Mouse (Mus musculus): ENCODE measurements around the gene Ccndbp1. TPM values are rescaled to one million over a fixed set of nuclear protein-coding genes. Genes with fewer than 3 reads are reported as not detected.
"Not testable (repeated sequence)": the region's sequence is repeated elsewhere in the genome, so short reads cannot be mapped to it uniquely, and the experiment has no call there.

Ccndbp1 gene
- total and polyA plus RNA-seq, 2 experiments from 2014 or later: 34.0 to 42.4 TPM

- ATAC-seq (ENCODE audit: insufficient read depth, low read depth): no peak
- no peak for TF ChIP-seq EP300 (IDR thresholded peaks at IDR 0.05; ENCODE audit: low read depth)
- Histone ChIP-seq H3K9me3 (replicated peaks; ENCODE audit: control insufficient read depth, low read length) (no peaks in the 10 kb centered on the region), H3K4me1 (ENCODE audit: control insufficient read depth, insufficient read depth) (peaks cover 6% of the 10 kb centered on the region), H3K27ac (ENCODE audit: low read depth) (no peak overlapping the region), H3K9ac (replicated peaks; ENCODE audit: low read depth, low read length) (no peak overlapping the region), H3K4me3 (ENCODE audit: low read depth, low read length) (no peak overlapping the region), H3K4me2 (ENCODE audit: low read depth, low read length) (no peak overlapping the region), H3K36me3 (replicated peaks; ENCODE audit: control insufficient read depth, insufficient read depth, low read length) (peaks cover 30% of the 10 kb centered on the region), H3K27me3 (ENCODE audit: control insufficient read depth, insufficient read depth, low read length) (no peaks in the 10 kb centered on the region)
- DNase-seq (ENCODE audit: low spot score): no peak
- 85% methylated on average over 9 of the region's 9 CpGs for WGBS
These were observed 4.5 kb downstream of the Ccndbp1 start for GRCm38 (mm10) chr2:121012676-121013075.

- WGBS: 77% methylated on average over 2 of the region's 2 CpGs
- H3K27ac ChIP-seq (ENCODE audit: low read depth): no peak overlapping the region
- TF ChIP-seq EP300 (IDR thresholded peaks at IDR 0.05; ENCODE audit: low read depth): no peak
- no peak for TF ChIP-seq CTCF (IDR thresholded peaks at IDR 0.05; ENCODE audit: low read depth)
- no peak overlapping the region for H3K9ac ChIP-seq (replicated peaks; ENCODE audit: low read depth, low read length)
- no peaks in the 10 kb centered on the region for H3K9me3 ChIP-seq (replicated peaks; ENCODE audit: control insufficient read depth, low read length)
- ATAC-seq (ENCODE audit: insufficient read depth, low read depth) (no peak), DNase-seq (ENCODE audit: low spot score) (no peak)
- H3K36me3 ChIP-seq (replicated peaks; ENCODE audit: control insufficient read depth, insufficient read depth, low read length): peaks cover 30% of the 10 kb centered on the region
- H3K4me2 ChIP-seq (ENCODE audit: low read depth, low read length): no peak overlapping the region
- no peaks in the 10 kb centered on the region for H3K4me1 ChIP-seq (ENCODE audit: control insufficient read depth, insufficient read depth)
- H3K4me3 ChIP-seq (ENCODE audit: low read depth, low read length): no peak overlapping the region
- no peaks in the 10 kb centered on the region for H3K27me3 ChIP-seq (ENCODE audit: control insufficient read depth, insufficient read depth, low read length)
These were observed 7.3 kb downstream of the Ccndbp1 start for GRCm38 (mm10) chr2:121015507-121015906.

GRCm38 (mm10) chr2:121016226-121016625 is 8.0 kb downstream of the Ccndbp1 start:
- no peak for TF ChIP-seq EP300 (IDR thresholded peaks at IDR 0.05; ENCODE audit: low read depth)
- TF ChIP-seq CTCF (IDR thresholded peaks at IDR 0.05; ENCODE audit: low read depth): no peak
- peaks cover 30% of the 10 kb centered on the region for H3K36me3 ChIP-seq (replicated peaks; ENCODE audit: control insufficient read depth, insufficient read depth, low read length)
- H3K9ac ChIP-seq (replicated peaks; ENCODE audit: low read depth, low read length): no peak overlapping the region
- WGBS: 73% methylated on average over 9 of the region's 9 CpGs
- no peak for ATAC-seq (ENCODE audit: insufficient read depth, low read depth)
- H3K4me1 ChIP-seq (ENCODE audit: control insufficient read depth, insufficient read depth): no peaks in the 10 kb centered on the region
- no peaks in the 10 kb centered on the region for H3K9me3 ChIP-seq (replicated peaks; ENCODE audit: control insufficient read depth, low read length)
- no peak overlapping the region for H3K4me3 ChIP-seq (ENCODE audit: low read depth, low read length)
- no peak for DNase-seq (ENCODE audit: low spot score)
- no peak overlapping the region for H3K27ac ChIP-seq (ENCODE audit: low read depth)
- no peaks in the 10 kb centered on the region for H3K27me3 ChIP-seq (ENCODE audit: control insufficient read depth, insufficient read depth, low read length)
- no peak overlapping the region for H3K4me2 ChIP-seq (ENCODE audit: low read depth, low read length)

GRCm38 (mm10) chr2:121017151-121017550 is 8.9 kb downstream of the Ccndbp1 start:
- H3K4me3 ChIP-seq (ENCODE audit: low read depth, low read length): no peak overlapping the region
- no peak for ATAC-seq (ENCODE audit: insufficient read depth, low read depth)
- H3K27ac ChIP-seq (ENCODE audit: low read depth): no peak overlapping the region
- DNase-seq (ENCODE audit: low spot score): peak; percentile 13
- H3K9ac ChIP-seq (replicated peaks; ENCODE audit: low read depth, low read length): no peak overlapping the region
- TF ChIP-seq CTCF (IDR thresholded peaks at IDR 0.05; ENCODE audit: low read depth): no peak
- TF ChIP-seq EP300 (IDR thresholded peaks at IDR 0.05; ENCODE audit: low read depth): no peak
- no peaks in the 10 kb centered on the region for H3K27me3 ChIP-seq (ENCODE audit: control insufficient read depth, insufficient read depth, low read length)
- no peaks in the 10 kb centered on the region for H3K9me3 ChIP-seq (replicated peaks; ENCODE audit: control insufficient read depth, low read length)
- WGBS: 39% methylated on average over 1 of the region's 1 CpGs
- H3K4me1 ChIP-seq (ENCODE audit: control insufficient read depth, insufficient read depth): no peaks in the 10 kb centered on the region
- H3K36me3 ChIP-seq (replicated peaks; ENCODE audit: control insufficient read depth, insufficient read depth, low read length): peaks cover 23% of the 10 kb centered on the region
- no peak overlapping the region for H3K4me2 ChIP-seq (ENCODE audit: low read depth, low read length)

DNA sequence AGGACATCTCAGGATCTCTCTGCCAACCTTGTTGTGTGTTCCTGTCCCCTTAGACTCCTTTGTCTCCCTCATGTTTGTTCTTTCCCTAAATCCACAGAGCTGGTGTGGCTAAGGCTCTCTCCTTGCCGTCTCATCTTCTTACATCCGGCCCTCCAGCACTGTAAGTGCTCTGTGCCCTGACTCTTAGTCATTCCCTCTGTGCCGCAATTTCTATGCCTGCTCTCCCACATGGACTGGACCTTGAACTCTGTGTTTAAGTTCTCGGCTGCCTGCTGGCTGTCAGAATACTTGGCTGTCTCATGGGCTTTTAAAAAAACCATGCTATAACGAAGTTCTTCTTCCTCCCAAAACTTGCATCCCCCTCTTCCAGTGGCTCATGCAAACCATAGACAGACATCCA is 14.7 kb downstream of the Ccndbp1 start:
- H3K4me3 ChIP-seq (ENCODE audit: low read depth, low read length): no peak overlapping the region
- no peak overlapping the region for H3K27ac ChIP-seq (ENCODE audit: low read depth)
- H3K4me1 ChIP-seq (ENCODE audit: control insufficient read depth, insufficient read depth): no peaks in the 10 kb centered on the region
- no peaks in the 10 kb centered on the region for H3K27me3 ChIP-seq (ENCODE audit: control insufficient read depth, insufficient read depth, low read length)
- H3K9ac ChIP-seq (replicated peaks; ENCODE audit: low read depth, low read length): no peak overlapping the region
- TF ChIP-seq CTCF (IDR thresholded peaks at IDR 0.05; ENCODE audit: low read depth) (no peak), EP300 (IDR thresholded peaks at IDR 0.05; ENCODE audit: low read depth) (no peak)
- no peaks in the 10 kb centered on the region; the same call in 1 of the 2 replicates for H3K36me3 ChIP-seq (replicated peaks; ENCODE audit: control insufficient read depth, insufficient read depth, low read length)
- H3K9me3 ChIP-seq (replicated peaks; ENCODE audit: control insufficient read depth, low read length): no peaks in the 10 kb centered on the region
- ATAC-seq (ENCODE audit: insufficient read depth, low read depth) (no peak), DNase-seq (ENCODE audit: low spot score) (no peak)
- 49% methylated on average over 5 of the region's 5 CpGs for WGBS
- no peak overlapping the region for H3K4me2 ChIP-seq (ENCODE audit: low read depth, low read length)

GRCm38 (mm10) chr2:121036733-121037341 is 28.6 kb downstream of the Ccndbp1 start, which contains the start of gene Epb42:
Gene Epb42, minus strand, starts transcription at chr2:121037072.
- Histone ChIP-seq H3K36me3 (replicated peaks; ENCODE audit: control insufficient read depth, insufficient read depth, low read length) (no peaks in the 10 kb centered on the region), H3K27ac (ENCODE audit: low read depth) (no peak within 1 kb of the TSS), H3K9ac (replicated peaks; ENCODE audit: low read depth, low read length) (no peak within 1 kb of the TSS), H3K27me3 (ENCODE audit: control insufficient read depth, insufficient read depth, low read length) (no peaks in the 10 kb centered on the region), H3K9me3 (replicated peaks; ENCODE audit: control insufficient read depth, low read length) (no peaks in the 10 kb centered on the region), H3K4me3 (ENCODE audit: low read depth, low read length) (no peak within 1 kb of the TSS), H3K4me2 (ENCODE audit: low read depth, low read length) (no peak within 1 kb of the TSS), H3K4me1 (ENCODE audit: control insufficient read depth, insufficient read depth) (no peaks in the 10 kb centered on the region)
- ATAC-seq (ENCODE audit: insufficient read depth, low read depth) (no peak), DNase-seq (ENCODE audit: low spot score) (no peak)
- no peak for TF ChIP-seq EP300 (IDR thresholded peaks at IDR 0.05; ENCODE audit: low read depth)
- TF ChIP-seq CTCF (IDR thresholded peaks at IDR 0.05; ENCODE audit: low read depth): no peak
- WGBS: 45% methylated on average over 5 of the region's 5 CpGs

- not testable (repeated sequence) for ATAC-seq (ENCODE audit: insufficient read depth, low read depth); H3K4me3 ChIP-seq (ENCODE audit: low read depth, low read length); H3K9ac ChIP-seq (replicated peaks; ENCODE audit: low read depth, low read length); DNase-seq (ENCODE audit: low spot score); H3K4me2 ChIP-seq (ENCODE audit: low read depth, low read length); H3K27me3 ChIP-seq (ENCODE audit: control insufficient read depth, insufficient read depth, low read length); H3K27ac ChIP-seq (ENCODE audit: low read depth); H3K4me1 ChIP-seq (ENCODE audit: control insufficient read depth, insufficient read depth); H3K36me3 ChIP-seq (replicated peaks; ENCODE audit: control insufficient read depth, insufficient read depth, low read length); H3K9me3 ChIP-seq (replicated peaks; ENCODE audit: control insufficient read depth, low read length)
- WGBS: 81% methylated on average over 1 of the region's 1 CpGs
These were observed 30.6 kb downstream of the Ccndbp1 start for GRCm38 (mm10) chr2:121038851-121039250.

Measured in heart, postnatal 0 days (tissue).